Mouse (Mus musculus) urinary bladder, adult 2 months (tissue): ENCODE results near the gene Fbxo31. TPM values are rescaled to one million over a fixed set of nuclear protein-coding genes. Genes with fewer than 3 reads are reported as not detected.

Source experiments
- DNase-seq: peaks from one replicate; pipeline ENCODE4 v3.0.0; 2022; ENCODE audit warnings: low spot score
- polyA plus RNA-seq: library from polyadenylated mRNA; depleted of rRNA; stranded (reverse); fragments of >200 nt; gene quantifications from 2 replicates; pipeline ENCODE4 v1.2.3, GENCODE M21; 2012

Fbxo31 gene
- polyA plus RNA-seq, 1 experiment = 25.6 TPM

GRCm38 (mm10) chr8:121589205-121589726 is 10.7 kb upstream of the Fbxo31 start:
- no peak for DNase-seq

GRCm38 (mm10) chr8:121588750-121589149 is 10.1 kb upstream of the Fbxo31 start:
- no peak for DNase-seq

- DNase-seq = peak; percentile 96
These were observed 6.7 kb upstream of the Fbxo31 start for GRCm38 (mm10) chr8:121585159-121585825.

- no peak for DNase-seq
These were observed 6.1 kb upstream of the Fbxo31 start for GRCm38 (mm10) chr8:121584730-121585129.

- no peak for DNase-seq
These were observed 5.0 kb upstream of the Fbxo31 start for GRCm38 (mm10) chr8:121583653-121584052.

- no peak for DNase-seq
These were observed 1.9 kb upstream of the Fbxo31 start for GRCm38 (mm10) chr8:121580465-121580864.

GRCm38 (mm10) chr8:121577751-121578675 is 593 bp downstream of the Fbxo31 start:
- no peak for DNase-seq

GRCm38 (mm10) chr8:121575661-121576060 is 2.9 kb downstream of the Fbxo31 start:
- no peak for DNase-seq

- peak; percentile 51 for DNase-seq
These were observed 5.3 kb downstream of the Fbxo31 start for GRCm38 (mm10) chr8:121573275-121573674.

- DNase-seq = no peak
These were observed 6.5 kb downstream of the Fbxo31 start for GRCm38 (mm10) chr8:121572121-121572520.

- DNase-seq = no peak
These were observed 7.8 kb downstream of the Fbxo31 start for GRCm38 (mm10) chr8:121570801-121571200.

GRCm38 (mm10) chr8:121570335-121570734 is 8.3 kb downstream of the Fbxo31 start:
- no peak for DNase-seq

GRCm38 (mm10) chr8:121568321-121568720 is 10.3 kb downstream of the Fbxo31 start:
- DNase-seq = no peak

GRCm38 (mm10) chr8:121563701-121564100 is 14.9 kb downstream of the Fbxo31 start:
- DNase-seq = no peak

GRCm38 (mm10) chr8:121562941-121563351 is 15.7 kb downstream of the Fbxo31 start:
- DNase-seq = no peak

GRCm38 (mm10) chr8:121561636-121562345 is 16.8 kb downstream of the Fbxo31 start:
- no peak for DNase-seq

- no peak for DNase-seq
These were observed 18.0 kb downstream of the Fbxo31 start for GRCm38 (mm10) chr8:121560432-121561100.

- DNase-seq = no peak
These were observed 18.8 kb downstream of the Fbxo31 start for GRCm38 (mm10) chr8:121559801-121560200.

- no peak for DNase-seq
These were observed 20.1 kb downstream of the Fbxo31 start for GRCm38 (mm10) chr8:121558538-121558937.

GRCm38 (mm10) chr8:121557746-121558145 is 20.9 kb downstream of the Fbxo31 start:
- DNase-seq = no peak

- no peak for DNase-seq
These were observed 24.7 kb downstream of the Fbxo31 start for GRCm38 (mm10) chr8:121553831-121554475.
